Mouse (Mus musculus) spleen, embryonic (tissue): ENCODE results near the gene OR5BS1P.
"Not testable (repeated sequence)": the region's sequence is repeated elsewhere in the genome, so short reads cannot be mapped to it uniquely, and the experiment has no call there.

ENCODE experiments used
- CTCF ChIA-PET: fragments of 350-600 bp; sonication (Branson Sonifier 250); formaldehyde crosslinking; loops from one replicate; lab custom pipeline; 2022; lab: Charles Lee

Gene OR5BS1P

GRCm38 (mm10) chr15:98506253-98506957 is 36.7 kb downstream of the OR5BS1P start:
- CTCF ChIA-PET: interaction anchor here (1.0 to 1.2 kb wide), 2 partner anchors 17 to 26 kb away, joined by 3 to 5 read pairs; no protein-coding TSS in a partner anchor

DNA sequence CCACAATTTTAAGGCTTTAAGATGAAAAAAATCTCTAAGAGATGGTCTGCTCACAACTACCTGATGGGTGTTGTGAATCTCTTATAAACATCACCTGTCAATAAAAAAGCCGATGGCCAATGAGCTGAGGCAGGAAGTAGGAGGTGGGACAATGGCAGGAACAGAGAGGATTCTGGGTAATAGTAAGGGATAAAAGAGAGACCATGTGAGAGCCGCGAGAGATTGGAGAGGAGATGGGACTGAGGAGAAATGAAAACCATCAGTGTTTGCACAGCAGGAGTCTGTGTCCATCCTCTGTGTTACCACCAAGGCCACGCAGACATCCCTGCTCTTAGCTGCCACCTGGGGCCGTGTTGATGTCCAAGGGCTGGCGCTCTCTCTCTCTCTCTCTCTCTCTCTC is 37.6 kb downstream of the OR5BS1P start:
- CTCF ChIA-PET: interaction anchor here (1.0 to 1.2 kb wide), 2 partner anchors 16 to 27 kb away, joined by 3 to 5 read pairs; no protein-coding TSS in a partner anchor

- CTCF ChIA-PET: no interaction called here
Observed at GRCm38 (mm10) chr15:98509387-98509786, 39.7 kb downstream of the OR5BS1P start.

GRCm38 (mm10) chr15:98510438-98511385 is 41.0 kb downstream of the OR5BS1P start:
- CTCF ChIA-PET: interaction anchor here (0.7 to 1.0 kb wide), 3 partner anchors 27 to 640 kb away, joined by 3 to 10 read pairs (median 8); no protein-coding TSS in a partner anchor

- CTCF ChIA-PET: interaction anchor here (0.6 to 1.0 kb wide), 4 partner anchors 26 to 641 kb away, joined by 3 to 10 read pairs (median 6); no protein-coding TSS in a partner anchor
Observed at GRCm38 (mm10) chr15:98511386-98511928, 41.8 kb downstream of the OR5BS1P start.

DNA sequence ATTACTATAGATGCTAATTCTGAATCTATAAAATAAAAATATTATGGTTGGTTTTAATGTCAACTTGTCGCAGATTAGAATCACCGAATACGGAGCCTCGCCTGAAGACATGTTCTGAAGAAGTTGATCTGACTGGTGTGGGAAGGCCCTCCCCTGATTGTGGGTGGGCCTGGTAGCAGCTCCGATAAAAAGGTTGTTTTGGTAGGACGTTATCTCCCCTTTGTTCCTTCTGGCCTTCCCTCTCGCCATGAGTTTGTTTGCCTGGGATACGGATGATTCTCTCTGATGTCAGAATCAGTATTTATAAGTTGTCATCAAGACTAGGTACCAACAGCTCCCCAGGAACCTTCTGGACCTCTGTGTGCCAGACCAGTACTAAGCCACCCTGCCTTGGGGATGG is 42.5 kb downstream of the OR5BS1P start:
- CTCF ChIA-PET: interaction anchor here (0.6 kb wide), 1 partner anchor 106 kb away, joined by 10 read pairs; no protein-coding TSS in a partner anchor

DNA sequence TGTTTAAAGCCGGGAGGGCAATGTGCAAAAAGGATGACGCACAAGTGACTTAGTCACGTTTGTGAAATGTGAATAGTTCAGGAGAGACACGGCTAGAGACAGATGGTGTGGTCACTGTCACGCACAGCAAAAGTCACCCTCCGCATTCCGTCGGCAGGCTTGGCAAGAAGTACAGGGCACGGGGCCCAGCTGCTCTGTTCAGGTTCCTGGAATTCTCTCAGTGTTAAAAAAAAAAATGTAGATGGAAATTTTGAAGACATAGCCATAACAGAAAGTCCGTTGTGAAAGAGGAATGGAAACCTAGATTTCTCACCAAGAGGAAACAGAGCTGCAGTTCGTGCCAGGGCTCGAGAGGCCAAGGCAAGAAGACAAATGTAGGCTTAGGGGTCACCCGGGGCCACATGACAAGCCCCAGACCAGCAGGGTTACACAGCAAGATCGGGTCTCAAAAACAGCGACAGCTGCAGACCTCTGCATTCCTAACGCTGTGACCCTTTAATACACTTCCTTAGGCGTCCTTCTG is 43.2 kb downstream of the OR5BS1P start:
- CTCF ChIA-PET: interaction anchor here (0.6 kb wide), 2 partner anchors 63 to 105 kb away, joined by 4 to 10 read pairs; no protein-coding TSS in a partner anchor

DNA sequence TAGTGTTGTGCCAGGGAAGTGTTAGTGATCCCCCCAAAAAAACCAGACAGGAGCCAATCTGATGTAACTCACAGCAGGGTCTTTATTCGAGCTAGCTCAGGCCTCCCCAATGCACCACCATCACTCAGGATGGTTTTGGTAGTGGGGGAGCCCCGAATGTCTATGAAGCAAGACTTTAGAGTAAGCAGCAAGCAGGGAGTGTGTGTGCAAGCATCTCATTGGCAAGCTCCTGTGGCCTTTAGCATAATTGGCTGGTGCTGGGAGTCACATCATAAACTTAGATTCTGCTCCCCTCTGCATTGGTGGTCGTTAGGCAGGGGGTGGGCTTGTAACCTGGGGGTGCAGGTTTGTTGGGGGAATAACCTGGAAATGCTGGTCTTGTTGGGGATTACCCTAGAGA is 44.0 kb downstream of the OR5BS1P start:
- CTCF ChIA-PET: interaction anchor here (0.6 kb wide), 1 partner anchor 950 kb away, joined by 18 read pairs; no protein-coding TSS in a partner anchor

DNA sequence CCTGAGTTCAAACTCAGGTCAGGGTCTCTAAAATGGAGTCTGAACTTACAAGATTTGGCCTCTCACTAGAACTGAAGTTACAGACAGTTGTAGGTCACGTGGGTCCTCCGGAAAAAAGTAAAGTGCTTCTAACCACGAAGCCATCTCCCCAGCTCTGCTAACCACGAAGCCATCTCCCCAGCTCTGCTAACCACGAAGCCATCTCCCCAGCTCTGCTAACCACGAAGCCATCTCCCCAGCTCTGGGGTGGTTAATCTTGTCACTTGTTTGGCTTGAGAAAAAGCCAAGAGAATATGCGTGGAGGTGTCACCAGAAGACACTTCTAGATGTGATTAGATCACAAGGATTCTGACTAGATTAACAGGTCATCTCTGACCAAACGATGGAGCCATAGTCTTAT is 44.5 kb downstream of the OR5BS1P start:
- CTCF ChIA-PET: interaction anchor here (0.6 kb wide), 1 partner anchor 950 kb away, joined by 18 read pairs; no protein-coding TSS in a partner anchor

GRCm38 (mm10) chr15:98514845-98515244 is 45.1 kb downstream of the OR5BS1P start:
- CTCF ChIA-PET: not testable (repeated sequence)

DNA sequence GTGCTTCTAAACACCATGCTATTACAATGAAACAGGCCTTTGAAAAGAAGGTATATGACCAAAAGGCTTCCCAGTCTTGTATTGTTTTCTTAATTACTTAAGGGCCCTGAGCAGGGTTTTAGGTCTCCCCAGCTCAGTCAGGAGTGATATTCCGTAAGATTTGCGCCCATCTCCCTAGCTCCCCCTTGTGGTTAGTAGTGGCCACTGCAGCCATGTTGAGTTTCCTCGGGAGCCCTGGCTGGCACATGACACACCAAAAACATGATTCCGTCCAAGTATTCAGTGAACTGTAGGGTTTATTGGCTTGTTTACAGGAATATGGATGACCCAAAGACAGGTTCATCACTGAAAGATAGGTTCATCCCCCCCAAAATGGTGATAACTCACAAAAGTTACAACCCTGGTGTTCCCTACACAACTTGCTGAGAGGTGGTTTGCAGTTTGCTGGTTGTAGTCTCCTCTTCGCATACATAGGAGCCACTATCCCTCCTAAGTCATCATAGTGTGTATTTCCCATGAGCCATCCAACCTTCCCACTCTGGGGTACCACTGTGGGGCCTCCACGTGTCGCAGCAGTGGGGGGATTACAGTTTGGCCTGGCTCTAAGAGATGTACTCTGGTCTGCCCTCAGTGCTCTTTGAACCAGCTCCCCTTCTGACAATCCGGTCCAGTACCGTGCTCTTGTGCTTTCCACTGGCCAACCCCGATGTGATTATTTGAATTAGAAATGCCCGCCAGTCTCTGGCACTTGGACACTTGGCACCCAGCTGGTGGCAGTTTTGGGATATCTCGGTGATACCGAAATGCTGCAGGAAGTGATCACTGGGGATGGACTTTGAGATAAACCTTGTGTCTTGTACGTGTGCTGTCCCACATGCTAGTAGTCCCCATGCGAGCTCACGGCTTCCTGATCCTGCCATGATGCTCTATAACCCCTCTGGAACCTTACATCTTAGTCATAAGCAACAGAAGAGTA is 48.0 kb downstream of the OR5BS1P start:
- CTCF ChIA-PET: interaction anchor here (0.6 to 1.1 kb wide), 5 partner anchors 11 to 1374 kb away, joined by 3 to 7 read pairs (median 3); no protein-coding TSS in a partner anchor

DNA sequence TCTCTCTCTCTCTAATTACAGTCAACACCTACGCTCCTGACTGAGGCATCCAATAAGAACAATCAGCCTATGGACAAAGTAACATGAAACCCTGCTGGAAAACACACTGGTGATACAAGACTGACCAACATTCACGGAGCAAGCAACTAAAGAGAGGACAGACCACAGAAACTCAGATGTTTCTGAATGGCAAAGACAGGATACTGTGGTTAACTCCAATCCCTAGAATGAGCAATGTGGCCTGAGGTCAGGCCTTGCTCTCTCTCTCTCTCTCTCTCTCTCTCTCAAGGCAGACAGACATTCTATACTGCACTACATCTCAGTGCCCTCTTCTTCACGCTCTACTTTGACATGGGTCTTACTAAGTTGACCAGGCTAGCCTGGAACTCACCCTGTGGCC is 51.5 kb downstream of the OR5BS1P start:
- CTCF ChIA-PET: no interaction called here

DNA sequence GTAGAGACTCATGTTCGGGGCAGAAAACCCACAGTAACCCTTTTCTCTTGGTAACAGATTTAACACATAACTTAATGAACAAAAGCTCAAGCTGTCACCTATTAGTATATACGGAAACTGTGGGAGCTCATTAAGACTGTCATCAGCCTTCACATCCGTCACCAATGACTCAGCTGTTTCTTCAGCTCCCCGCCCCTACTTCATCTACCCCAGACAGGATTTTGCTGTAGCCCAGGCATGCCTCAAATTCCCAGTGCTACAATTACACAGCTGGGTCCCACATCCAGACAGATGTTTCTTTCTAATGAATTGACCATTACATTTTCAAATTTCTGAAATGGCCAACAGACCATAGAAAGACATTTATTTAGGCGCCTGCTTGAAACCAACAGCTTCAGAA is 56.4 kb downstream of the OR5BS1P start:
- CTCF ChIA-PET: no interaction called here

DNA sequence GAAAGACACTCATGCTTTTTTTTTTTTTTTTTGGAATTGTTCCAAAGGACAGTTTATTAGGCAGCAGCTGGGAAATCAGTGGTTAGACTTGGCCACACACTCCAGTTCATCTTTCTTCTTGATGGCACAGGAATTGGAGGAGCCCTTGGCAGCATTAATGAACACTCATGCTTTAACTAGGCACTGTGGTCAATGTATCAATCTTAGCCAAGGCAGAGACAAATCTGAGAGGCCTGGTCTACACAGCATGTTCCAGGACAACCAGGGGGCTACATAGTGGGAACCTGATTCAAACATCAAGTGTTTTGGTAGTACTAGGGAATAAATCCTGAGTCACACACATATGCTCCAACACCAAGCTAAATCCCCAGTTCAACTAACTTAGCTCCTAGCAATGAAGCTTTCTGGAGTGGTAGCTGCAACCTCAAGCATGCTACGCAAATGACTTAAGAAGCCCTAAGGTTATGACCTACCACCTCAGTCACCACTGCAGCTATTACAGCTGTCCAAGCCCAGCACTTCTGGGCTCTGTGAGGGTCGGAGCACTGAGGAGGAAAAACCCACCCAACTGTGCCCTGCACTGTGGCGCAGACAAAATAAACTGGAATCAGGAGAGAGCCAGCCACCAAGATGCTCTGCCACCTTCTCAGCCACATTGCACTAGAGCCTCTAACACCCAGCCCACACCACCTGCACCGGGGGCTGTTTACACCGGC is 57.5 kb downstream of the OR5BS1P start:
- CTCF ChIA-PET: interaction anchor here (0.7 kb wide), 1 partner anchor 278 kb away, joined by 11 read pairs; no protein-coding TSS in a partner anchor

DNA sequence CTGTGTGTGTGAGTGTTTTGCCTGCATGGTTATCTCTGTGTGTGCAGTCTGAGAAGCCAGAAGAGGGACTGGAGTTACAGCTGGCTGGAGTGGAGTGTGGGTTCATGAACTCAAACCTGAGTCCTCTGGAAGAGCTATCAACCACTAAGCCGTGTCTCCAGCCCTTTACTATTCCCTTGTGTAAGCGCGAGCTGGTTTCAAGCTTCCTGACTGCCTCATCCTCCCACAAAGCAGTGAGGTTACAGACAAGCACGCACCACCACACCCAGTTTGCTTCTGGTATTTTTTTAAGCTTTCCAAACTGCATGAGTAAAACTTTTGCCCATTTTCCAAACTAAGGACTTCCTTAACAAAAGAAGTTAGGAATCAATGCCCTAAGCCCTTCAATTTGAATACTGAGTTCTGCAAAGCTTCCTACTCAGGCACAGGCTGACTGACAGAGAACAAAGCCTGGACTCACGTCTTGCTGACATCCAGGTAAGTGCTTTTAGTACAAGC is 58.4 kb downstream of the OR5BS1P start:
- CTCF ChIA-PET: interaction anchor here (0.7 kb wide), 1 partner anchor 10 kb away, joined by 3 read pairs; no protein-coding TSS in a partner anchor
